Mouse (Mus musculus) adrenal gland, postnatal 4 days (tissue): Measurements from ENCODE around the gene Cutal. TPM values are rescaled to one million over a fixed set of nuclear protein-coding genes. Genes with fewer than 3 reads are reported as not detected.
"Not testable (repeated sequence)": the region's sequence is repeated elsewhere in the genome, so short reads cannot be mapped to it uniquely, and the experiment has no call there.

Experiments used
- DNase-seq, 2 experiments: peaks; one replicate each; pipeline ENCODE4 v3.0.0; 2021 to 2022; ENCODE audit warnings: low spot score in 2 of 2, mixed read lengths in 2 of 2
- long read RNA-seq, 2 experiments: library from polyadenylated mRNA; stranded (forward); transcript quantifications; one replicate each; pipeline ENCODE4 v2.0.0; 2021
- total RNA-seq, 2 experiments: library from RNA; stranded (reverse); gene quantifications; 2 replicates each; pipeline ENCODE4 v1.2.3; 2021

Cutal gene
- total RNA-seq, result 1 to 10 TPM; 2.4 to 3.0 TPM
- long read RNA-seq, experiment 1, partial matches to known transcripts, result 0 of 4 reads
- long read RNA-seq, experiment 1, other reads (novel, unspliced or antisense), result 1 of 4 reads
- long read RNA-seq, experiment 2, result 0 reads

GRCm38 (mm10) chr2:34874271-34874670 lies at the start of gene Cutal:
Gene Cutal (plus strand): TSS chr2:34874396.
- DNase-seq, result no peak

- peak; percentile 70 to 81 for DNase-seq
Observed at GRCm38 (mm10) chr2:34825827-34826459, 48.3 kb upstream of the Cutal start, which contains the start of gene Fbxw2. Gene Fbxw2 (minus strand): TSS chr2:34826311.

- DNase-seq, result no peak
Observed at GRCm38 (mm10) chr2:34826460-34827231, 47.5 kb upstream of the Cutal start.

GRCm38 (mm10) chr2:34827591-34827990 lies 46.6 kb upstream of the Cutal start:
- DNase-seq, result no peak

- no peak for DNase-seq
Observed at GRCm38 (mm10) chr2:34828026-34828425, 46.2 kb upstream of the Cutal start.

- DNase-seq, result not testable (repeated sequence)
Observed at GRCm38 (mm10) chr2:34830066-34830465, 44.1 kb upstream of the Cutal start.

- not testable (repeated sequence) for DNase-seq
Observed at GRCm38 (mm10) chr2:34832766-34833457, 41.3 kb upstream of the Cutal start, which contains the start of gene Gm34653. Gene Gm34653 (plus strand): TSS chr2:34833007.

- DNase-seq, result no peak
Observed at GRCm38 (mm10) chr2:34833624-34834023, 40.6 kb upstream of the Cutal start.

- DNase-seq, result no peak
Observed at GRCm38 (mm10) chr2:34835669-34836068, 38.5 kb upstream of the Cutal start.

GRCm38 (mm10) chr2:34840143-34840542 lies 34.1 kb upstream of the Cutal start:
- DNase-seq, result not testable (repeated sequence)

- no peak for DNase-seq
Observed at GRCm38 (mm10) chr2:34841706-34842105, 32.5 kb upstream of the Cutal start.

- no peak for DNase-seq
Observed at GRCm38 (mm10) chr2:34843211-34843939, 30.8 kb upstream of the Cutal start.

GRCm38 (mm10) chr2:34847702-34848101 lies 26.5 kb upstream of the Cutal start:
- no peak for DNase-seq

GRCm38 (mm10) chr2:34855265-34855664 lies 18.9 kb upstream of the Cutal start:
- DNase-seq, result no peak

GRCm38 (mm10) chr2:34857728-34858127 lies 16.5 kb upstream of the Cutal start:
- no peak for DNase-seq

- DNase-seq, result no peak
Observed at GRCm38 (mm10) chr2:34869680-34870079, 4.5 kb upstream of the Cutal start.

GRCm38 (mm10) chr2:34870520-34871474 lies 3.4 kb upstream of the Cutal start:
- peak; percentile 56 to 84 for DNase-seq

GRCm38 (mm10) chr2:34874816-34875345 lies 685 bp downstream of the Cutal start, which contains the start of gene Psmd5:
Gene Psmd5 (minus strand): TSS chr2:34874968.
- no peak for DNase-seq

- DNase-seq, result no peak
Observed at GRCm38 (mm10) chr2:34880054-34880453, 5.9 kb downstream of the Cutal start.
